Mouse (Mus musculus) MEL (cell line): ENCODE measurements around the gene Etfdh. TPM values are rescaled to one million over a fixed set of nuclear protein-coding genes. Genes with fewer than 3 reads are reported as not detected.
A peak's percentile ranks its signal among the peaks of the same experiment; 100 is the strongest.

Experiments
- DNase-seq: peaks from one replicate; pipeline ENCODE4 v3.0.0; 2011; ENCODE audit warnings: low read depth, low spot score
- H3K27ac ChIP-seq: 2 replicates; pipeline ENCODE4 v1.5.1; 2012; ENCODE audit warnings: low read depth, mild to moderate bottlenecking, control low read depth, low read length, moderate library complexity; ENCODE audit not compliant: control insufficient read depth
- H3K27me3 ChIP-seq, 2 experiments: fragments of 150-350 bp in 1 of 2; sonication (generic) in 1 of 2; 2 replicates each; pipeline ENCODE4 v1.6.1; 2012; ENCODE audit warnings: low read length in 2 of 2, mild to moderate bottlenecking in 2 of 2, improper control_type of control experiment in 1 of 2, moderate library complexity in 1 of 2; ENCODE audit not compliant: insufficient read depth in 2 of 2, control insufficient read depth in 1 of 2
- H3K36me3 ChIP-seq, 2 experiments: 2 replicates each; pipeline ENCODE4 v1.6.1; 2012 to 2014; ENCODE audit warnings: low read length in 2 of 2, improper control_type of control experiment in 1 of 2, inconsistent platforms in 1 of 2, mild to moderate bottlenecking in 1 of 2; ENCODE audit not compliant: insufficient read depth in 2 of 2, control insufficient read depth in 1 of 2
- H3K4me1 ChIP-seq, 2 experiments: fragments of 150-350 bp in 1 of 2; sonication (generic) in 1 of 2; 2 replicates each; pipeline ENCODE4 v1.6.1; 2012; ENCODE audit warnings: low read length in 2 of 2, improper control_type of control experiment in 1 of 2, mild to moderate bottlenecking in 1 of 2; ENCODE audit not compliant: insufficient read depth in 2 of 2, control insufficient read depth in 1 of 2
- H3K4me3 ChIP-seq, 2 experiments: fragments of 150-350 bp in 1 of 2; sonication (generic) in 1 of 2; 2 replicates each; pipeline ENCODE4 v1.5.1; 2012; ENCODE audit warnings: low read depth in 2 of 2, low read length in 2 of 2, mild to moderate bottlenecking in 2 of 2, moderate library complexity in 2 of 2, control low read depth in 1 of 2, improper control_type of control experiment in 1 of 2; ENCODE audit not compliant: control insufficient read depth in 1 of 2, insufficient read depth in 1 of 2
- H3K79me2 ChIP-seq: 2 replicates; pipeline ENCODE4 v1.6.1; 2012; ENCODE audit warnings: mild to moderate bottlenecking, low read length, moderate library complexity; ENCODE audit not compliant: control insufficient read depth, poor library complexity, insufficient read depth
- H3K9ac ChIP-seq: 2 replicates; pipeline ENCODE4 v1.6.1; 2012; ENCODE audit warnings: low read depth, mild to moderate bottlenecking, control low read depth, low read length, moderate library complexity; ENCODE audit not compliant: control insufficient read depth, poor library complexity, severe bottlenecking
- H3K9me3 ChIP-seq: fragments of 150-350 bp; sonication (generic); replicated peaks from 2 replicates; pipeline ENCODE4 v1.6.1; 2012; ENCODE audit warnings: mild to moderate bottlenecking, low read length, improper control_type of control experiment, moderate library complexity; ENCODE audit not compliant: insufficient read depth
- BHLHE40 ChIP-seq: IDR thresholded peaks from 2 replicates; pipeline ENCODE4 v1.6.1; 2012; ENCODE audit warnings: low read depth, mild to moderate bottlenecking, inconsistent platforms, low read length, improper control_type of control experiment, borderline replicate concordance
- CHD1 ChIP-seq: IDR thresholded peaks from 2 replicates; pipeline ENCODE4 v1.6.1; 2012; ENCODE audit warnings: low read depth, mild to moderate bottlenecking, inconsistent platforms, low read length, improper control_type of control experiment
- CHD2 ChIP-seq: IDR thresholded peaks from 2 replicates; pipeline ENCODE4 v1.6.1; 2011; ENCODE audit warnings: low read length, improper control_type of control experiment
- CTCF ChIP-seq, 3 experiments: IDR thresholded peaks in 2 of 3; conservative IDR thresholded peaks in 1 of 3; 2 replicates each; pipeline ENCODE4 v1.5.1; 2011 to 2012; ENCODE audit warnings: low read length in 3 of 3, low read depth in 2 of 3, mild to moderate bottlenecking in 2 of 3, improper control_type of control experiment in 1 of 3, inconsistent platforms in 1 of 3, mixed read lengths in 1 of 3, moderate library complexity in 1 of 3; ENCODE audit not compliant: control insufficient read depth in 1 of 3, insufficient read depth in 1 of 3, poor library complexity in 1 of 3, severe bottlenecking in 1 of 3
- ELF1 ChIP-seq: IDR thresholded peaks from 2 replicates; pipeline ENCODE4 v1.6.1; 2014; ENCODE audit warnings: low read depth, mild to moderate bottlenecking, inconsistent platforms, low read length, improper control_type of control experiment, moderate library complexity
- EP300 ChIP-seq, 2 experiments: IDR thresholded peaks; 2 replicates each; pipeline ENCODE4 v1.6.1; 2011; ENCODE audit warnings: improper control_type of control experiment in 2 of 2, low read length in 2 of 2, low read depth in 1 of 2, mild to moderate bottlenecking in 1 of 2
- ETS1 ChIP-seq: IDR thresholded peaks from 2 replicates; pipeline ENCODE4 v1.6.1; 2012; ENCODE audit warnings: low read depth, mild to moderate bottlenecking, inconsistent platforms, low read length, improper control_type of control experiment, moderate library complexity
- GABPA ChIP-seq: IDR thresholded peaks from 2 replicates; pipeline ENCODE4 v1.6.1; 2012; ENCODE audit warnings: low read depth, mild to moderate bottlenecking, inconsistent platforms, low read length, improper control_type of control experiment, moderate library complexity
- HCFC1 ChIP-seq: IDR thresholded peaks from 2 replicates; pipeline ENCODE4 v1.6.1; 2012; ENCODE audit warnings: low read depth, mild to moderate bottlenecking, inconsistent platforms, low read length, improper control_type of control experiment, moderate library complexity
- JUND ChIP-seq: IDR thresholded peaks from 2 replicates; pipeline ENCODE4 v1.6.1; 2011; ENCODE audit warnings: low read depth, mild to moderate bottlenecking, improper control_type of control experiment, low read length
- KAT2A ChIP-seq: conservative IDR thresholded peaks from 2 replicates; pipeline ENCODE4 v1.6.1; 2012; ENCODE audit warnings: low read depth, low read length, improper control_type of control experiment, inconsistent platforms
- MAFK ChIP-seq: IDR thresholded peaks from 2 replicates; pipeline ENCODE4 v1.6.1; 2011; ENCODE audit warnings: low read depth, mild to moderate bottlenecking, low read length, improper control_type of control experiment, borderline replicate concordance
- MAX ChIP-seq: IDR thresholded peaks from 2 replicates; pipeline ENCODE4 v1.6.1; 2011; ENCODE audit warnings: low read length, improper control_type of control experiment
- MAZ ChIP-seq: IDR thresholded peaks from 2 replicates; pipeline ENCODE4 v1.6.1; 2012; ENCODE audit warnings: low read depth, mild to moderate bottlenecking, inconsistent platforms, low read length, improper control_type of control experiment
- MXI1 ChIP-seq: IDR thresholded peaks from 2 replicates; pipeline ENCODE4 v1.6.1; 2011; ENCODE audit warnings: mild to moderate bottlenecking, low read depth, low read length, improper control_type of control experiment
- MYC ChIP-seq: IDR thresholded peaks from 2 replicates; pipeline ENCODE4 v1.6.1; 2011; ENCODE audit warnings: low read depth, mild to moderate bottlenecking, low read length, improper control_type of control experiment, moderate library complexity
- NELFE ChIP-seq: IDR thresholded peaks from 2 replicates; pipeline ENCODE4 v1.6.1; 2011; ENCODE audit warnings: low read depth, low read length, improper control_type of control experiment
- NRF1 ChIP-seq: IDR thresholded peaks from 2 replicates; pipeline ENCODE4 v1.6.1; 2014; ENCODE audit warnings: low read depth, mild to moderate bottlenecking, inconsistent platforms, low read length, improper control_type of control experiment, moderate library complexity; ENCODE audit not compliant: poor library complexity, insufficient read depth, severe bottlenecking
- POLR2A ChIP-seq, 2 experiments: IDR thresholded peaks; 2 replicates each; pipeline ENCODE4 v1.6.1; 2011 to 2012; ENCODE audit warnings: low read length in 2 of 2, mild to moderate bottlenecking in 2 of 2, control low read depth in 1 of 2, improper control_type of control experiment in 1 of 2, low read depth in 1 of 2, moderate library complexity in 1 of 2; ENCODE audit not compliant: control insufficient read depth in 1 of 2, insufficient read depth in 1 of 2, poor library complexity in 1 of 2
- POLR2AphosphoS2 ChIP-seq: IDR thresholded peaks from 2 replicates; pipeline ENCODE4 v1.6.1; 2011; ENCODE audit warnings: low read length, improper control_type of control experiment
- POLR2AphosphoS5 ChIP-seq: IDR thresholded peaks from 2 replicates; pipeline ENCODE4 v1.6.1; 2012; ENCODE audit warnings: low read depth, borderline replicate concordance, mild to moderate bottlenecking, inconsistent platforms, low read length, moderate library complexity, mixed read lengths
- RAD21 ChIP-seq: IDR thresholded peaks from 2 replicates; pipeline ENCODE4 v1.6.1; 2011; ENCODE audit warnings: mild to moderate bottlenecking, low read depth, low read length, improper control_type of control experiment
- RCOR1 ChIP-seq: IDR thresholded peaks from 2 replicates; pipeline ENCODE4 v1.6.1; 2012; ENCODE audit warnings: low read depth, mild to moderate bottlenecking, inconsistent platforms, low read length, improper control_type of control experiment
- SIN3A ChIP-seq: IDR thresholded peaks from 2 replicates; pipeline ENCODE4 v1.6.1; 2012; ENCODE audit warnings: low read length, improper control_type of control experiment, inconsistent platforms
- SMC3 ChIP-seq: IDR thresholded peaks from 2 replicates; pipeline ENCODE4 v1.6.1; 2011; ENCODE audit warnings: low read depth, low read length, improper control_type of control experiment
- TAL1 ChIP-seq: IDR thresholded peaks from 2 replicates; pipeline ENCODE4 v1.6.1; 2012; ENCODE audit warnings: mild to moderate bottlenecking, inconsistent platforms, low read length, moderate library complexity, mixed read lengths
- TBP ChIP-seq: IDR thresholded peaks from 2 replicates; pipeline ENCODE4 v1.8.0; 2011; ENCODE audit warnings: low read depth, low read length, improper control_type of control experiment
- TCF12 ChIP-seq: IDR thresholded peaks from 2 replicates; pipeline ENCODE4 v1.6.1; 2014; ENCODE audit warnings: low read depth, mild to moderate bottlenecking, inconsistent platforms, low read length, improper control_type of control experiment, moderate library complexity
- UBTF ChIP-seq: IDR thresholded peaks from 2 replicates; pipeline ENCODE4 v1.6.1; 2012; ENCODE audit warnings: low read depth, mild to moderate bottlenecking, inconsistent platforms, low read length, improper control_type of control experiment, moderate library complexity, borderline replicate concordance; ENCODE audit not compliant: insufficient read depth
- USF1 ChIP-seq: IDR thresholded peaks from 2 replicates; pipeline ENCODE4 v1.6.1; 2014; ENCODE audit warnings: low read depth, mild to moderate bottlenecking, inconsistent platforms, low read length, improper control_type of control experiment, moderate library complexity
- USF2 ChIP-seq, 2 experiments: IDR thresholded peaks; 2 replicates each; pipeline ENCODE4 v1.6.1; 2011 to 2012; ENCODE audit warnings: improper control_type of control experiment in 2 of 2, low read length in 2 of 2, borderline replicate concordance in 1 of 2, inconsistent platforms in 1 of 2, low read depth in 1 of 2, mild to moderate bottlenecking in 1 of 2; ENCODE audit not compliant: insufficient read depth in 1 of 2
- ZC3H11A ChIP-seq: IDR thresholded peaks from 2 replicates; pipeline ENCODE4 v1.6.1; 2012; ENCODE audit warnings: low read depth, mild to moderate bottlenecking, inconsistent platforms, low read length, improper control_type of control experiment
- ZKSCAN1 ChIP-seq: IDR thresholded peaks from 2 replicates; pipeline ENCODE4 v1.6.1; 2012; ENCODE audit warnings: low read depth, mild to moderate bottlenecking, inconsistent platforms, low read length, improper control_type of control experiment, moderate library complexity
- ZMIZ1 ChIP-seq: IDR thresholded peaks from 2 replicates; pipeline ENCODE4 v1.6.1; 2012; ENCODE audit warnings: low read depth, mild to moderate bottlenecking, inconsistent platforms, low read length, improper control_type of control experiment, moderate library complexity
- ZNF384 ChIP-seq: IDR thresholded peaks from 2 replicates; pipeline ENCODE4 v1.6.1; 2012; ENCODE audit warnings: low read depth, mild to moderate bottlenecking, inconsistent platforms, low read length, improper control_type of control experiment
- polyA plus RNA-seq, 2 experiments: library from polyadenylated mRNA; stranded (reverse) in 1 of 2; unstranded in 1 of 2; fragments of >175 nt in 1 of 2; fragments of >200 nt in 1 of 2; gene quantifications; 2 replicates each; pipeline versions ENCODE4 v1.2.1 to v1.2.4; 2012; ENCODE audit warnings: low replicate concordance in 2 of 2, low read depth in 1 of 2; ENCODE audit not compliant: insufficient read length in 2 of 2, insufficient read depth in 1 of 2, missing spikeins in 1 of 2
- total RNA-seq: library from RNA; depleted of rRNA; stranded (reverse); fragments of 300-350 nt; gene quantifications from 2 replicates; pipeline ENCODE4 v1.2.3, GENCODE M21; 2012

Etfdh gene
- total and polyA plus RNA-seq, 3 experiments, result 37.6 to 47.7 TPM; not detected in 1

DNA sequence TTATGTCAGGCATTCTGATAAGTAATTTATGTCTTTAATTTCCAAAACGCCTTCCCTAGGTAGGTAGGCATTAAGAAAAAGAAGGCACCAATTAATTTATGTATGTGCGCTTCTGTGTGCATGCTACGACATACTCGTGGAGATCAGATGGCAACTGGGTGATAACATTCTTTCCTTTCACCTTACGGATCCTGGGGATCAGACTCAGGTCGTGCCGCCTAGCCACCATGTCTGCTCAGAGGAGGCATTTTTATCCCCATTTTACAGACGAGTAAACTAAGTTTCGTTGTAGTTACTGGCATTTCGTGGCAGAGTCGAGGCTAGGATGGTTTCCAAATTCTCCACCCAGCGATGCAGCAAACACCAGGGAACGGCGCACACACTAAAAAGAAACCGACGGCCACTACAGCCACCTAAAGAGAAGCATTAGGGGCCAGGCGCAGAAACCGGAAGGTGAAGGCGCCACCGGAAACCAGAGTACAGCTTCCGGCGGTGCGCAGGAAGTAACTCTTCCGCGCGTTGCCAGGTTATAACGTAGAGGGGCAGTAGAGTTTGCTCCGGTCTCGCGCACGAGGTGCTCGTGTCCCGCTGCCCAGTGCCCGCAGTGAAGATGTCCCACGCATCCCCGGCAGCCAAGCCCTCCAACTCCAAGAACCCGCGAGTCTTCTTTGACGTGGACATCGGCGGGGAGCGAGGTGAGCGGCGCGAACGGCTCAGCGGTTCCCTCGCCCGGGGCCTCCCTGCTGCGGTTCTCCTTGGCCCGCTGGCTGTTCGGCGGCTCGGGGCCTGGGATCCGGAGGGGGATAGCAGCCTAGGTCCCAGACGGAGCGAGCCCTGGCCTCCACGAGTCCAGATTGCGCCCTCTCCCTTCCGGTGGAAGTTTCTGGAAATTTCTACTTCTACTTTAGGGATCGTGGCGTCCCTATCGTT, 38.2 kb downstream of the Etfdh start, which contains the start of gene Ppid:
Ppid (plus strand) TSS at position 480 of the 930 bp plus-strand sequence.
- H3K4me1 ChIP-seq, result peaks cover 0 to 10% of the 10 kb centered on the region in 2 experiments; a peak in 2 of 4 replicates
- peaks cover 23 to 27% of the 10 kb centered on the region in 2 experiments for H3K36me3 ChIP-seq
- peak within 1 kb of the TSS; percentile 85 for H3K9ac ChIP-seq
- no peaks in the 10 kb centered on the region for H3K27me3 ChIP-seq
- H3K9me3 ChIP-seq, result no peaks in the 10 kb centered on the region
- peaks cover 44% of the 10 kb centered on the region for H3K79me2 ChIP-seq
- H3K27ac ChIP-seq, result peak within 1 kb of the TSS; percentile 80
- DNase-seq, result peak; percentile 94
- H3K4me3 ChIP-seq, result peak within 1 kb of the TSS; percentile 79 to 80
- TF ChIP-seq TCF12 (peak; percentile 72), USF1 (no peak), CHD1 (no peak), SMC3 (no peak), NELFE (peak; percentile 97), MYC (peak; percentile 86), POLR2AphosphoS2 (peak; percentile 89), EP300 (IDR thresholded peaks at IDR 0.05; ENCODE audit: low read depth in 1 of 2, low read length in 2 of 2) (no peak; a peak in 1 of 4 replicates), MAFK (no peak), MAX (peak; percentile 76), RCOR1 (no peak; the same call in 1 of the 2 replicates), BHLHE40 (no peak), GABPA (no peak), CHD2 (no peak), MXI1 (peak; percentile 86), TBP (peak; percentile 93), ZNF384 (no peak), HCFC1 (peak; percentile 89), USF2 (IDR thresholded peaks at IDR 0.05; ENCODE audit: borderline replicate concordance in 1 of 2, insufficient read depth in 1 of 2, low read depth in 1 of 2, low read length in 2 of 2) (no peak), KAT2A (peak; percentile 51; the same call in 1 of the 2 replicates), POLR2AphosphoS5 (no peak), ZMIZ1 (peak; percentile 82), TAL1 (no peak), RAD21 (no peak), ZC3H11A (no peak), ETS1 (0 out of 2 replicates have a peak, but pooled peaks have one; percentile 24), SIN3A (peak; percentile 86), POLR2A (IDR thresholded peaks at IDR 0.05; ENCODE audit: control insufficient read depth in 1 of 2, insufficient read depth in 1 of 2, low read depth in 1 of 2, low read length in 2 of 2, poor library complexity in 1 of 2) (peak; percentile 90 to 99), ZKSCAN1 (no peak), ELF1 (peak; percentile 89), JUND (no peak), NRF1 (peak; percentile 50; the same call in 1 of the 2 replicates), CTCF (IDR thresholded peaks at IDR 0.05 in 2 of 3, conservative IDR thresholded peaks at IDR 0.05 in 1 of 3; ENCODE audit: control insufficient read depth in 1 of 3, insufficient read depth in 1 of 3, low read depth in 2 of 3, low read length in 3 of 3, poor library complexity in 1 of 3, severe bottlenecking in 1 of 3) (no peak), UBTF (no peak), MAZ (no peak)
